Mouse (Mus musculus): ENCODE data around the gene Cptp. TPM values are rescaled to one million over a fixed set of nuclear protein-coding genes. Genes with fewer than 3 reads are reported as not detected.

The Cptp gene
- polyA plus RNA-seq, 1 experiment from 2014 or later: 15.4 TPM

GRCm38 (mm10) chr4:155898318-155898717 is 29.1 kb upstream of the Cptp start:
- ATAC-seq (no peak), DNase-seq (ENCODE audit: low read depth, low spot score) (no peak)
- CTCF ChIA-PET: no interaction called here
- in situ Hi-C loops (cut with MboI; ENCODE audit: low pct_unique_long_range_greater_than_20kb): no loop called here
- no peaks in the 10 kb centered on the region for H3K27me3 ChIP-seq
- POLR2A ChIA-PET: no interaction called here
- TF ChIP-seq CTCF (IDR thresholded peaks at IDR 0.05): no peak

- POLR2A ChIA-PET: no interaction called here
- DNase-seq (ENCODE audit: low read depth, low spot score) (no peak), ATAC-seq (no peak)
- in situ Hi-C loops (cut with MboI; ENCODE audit: low pct_unique_long_range_greater_than_20kb): no loop called here
- CTCF ChIA-PET: interaction anchor here (1.8 kb wide), 1 partner anchor 12 kb away, joined by 4 read pairs; no protein-coding TSS in a partner anchor
- H3K27me3 ChIP-seq: no peaks in the 10 kb centered on the region
- no peak for TF ChIP-seq CTCF (IDR thresholded peaks at IDR 0.05)
Observed at GRCm38 (mm10) chr4:155896461-155896860, 27.2 kb upstream of the Cptp start.

- ATAC-seq: no peak
- in situ Hi-C loops (cut with MboI; ENCODE audit: low pct_unique_long_range_greater_than_20kb): no loop called here
- POLR2A ChIA-PET: interaction anchor here (0.5 to 0.7 kb wide), 2 partner anchors 46 to 339 kb away, joined by 3 read pairs; no protein-coding TSS in a partner anchor
- DNase-seq (ENCODE audit: low read depth, low spot score): no peak
- no peak for TF ChIP-seq CTCF (IDR thresholded peaks at IDR 0.05)
- CTCF ChIA-PET: interaction anchor here (1.8 to 2.1 kb wide), 2 partner anchors 11 to 29 kb away, joined by 4 to 7 read pairs; no protein-coding TSS in a partner anchor
- H3K27me3 ChIP-seq: no peaks in the 10 kb centered on the region
Observed at GRCm38 (mm10) chr4:155895826-155896225, 26.6 kb upstream of the Cptp start.

- ChIA-PET POLR2A (interaction anchor here (0.7 to 1.6 kb wide), 2 partner anchors 46 to 48 kb away, joined by 3 to 6 read pairs; partner anchors contain the start of gene Ube2j2), CTCF (interaction anchor here (1.8 to 2.1 kb wide), 2 partner anchors 10 to 29 kb away, joined by 4 to 7 read pairs; no protein-coding TSS in a partner anchor)
- in situ Hi-C loops (cut with MboI; ENCODE audit: low pct_unique_long_range_greater_than_20kb): no loop called here
- no peak for TF ChIP-seq CTCF (IDR thresholded peaks at IDR 0.05)
- H3K27me3 ChIP-seq: no peaks in the 10 kb centered on the region
- DNase-seq (ENCODE audit: low read depth, low spot score) (no peak), ATAC-seq (no peak)
Observed at GRCm38 (mm10) chr4:155895216-155895615, 26.0 kb upstream of the Cptp start.

GRCm38 (mm10) chr4:155894311-155894881 is 25.2 kb upstream of the Cptp start:
- POLR2A ChIA-PET: interaction anchor here (1.6 kb wide), 1 partner anchor 49 kb away, joined by 6 read pairs; the partner anchor contains the start of gene Ube2j2
- H3K27me3 ChIP-seq: no peaks in the 10 kb centered on the region
- CTCF ChIA-PET: interaction anchor here (2.1 kb wide), 1 partner anchor 28 kb away, joined by 7 read pairs; no protein-coding TSS in a partner anchor
- in situ Hi-C loops (cut with MboI; ENCODE audit: low pct_unique_long_range_greater_than_20kb): loop anchor here (5.0 kb wide), 1 partner anchor 62 kb away; the partner anchor contains the start of gene Aurkaip1
- no peak for ATAC-seq
- TF ChIP-seq CTCF (IDR thresholded peaks at IDR 0.05): no peak
- no peak for DNase-seq (ENCODE audit: low read depth, low spot score)

GRCm38 (mm10) chr4:155893212-155893690 is 24.0 kb upstream of the Cptp start:
- no peak for ATAC-seq
- no peak for DNase-seq (ENCODE audit: low read depth, low spot score)
- no peaks in the 10 kb centered on the region for H3K27me3 ChIP-seq
- in situ Hi-C loops (cut with MboI; ENCODE audit: low pct_unique_long_range_greater_than_20kb): loop anchor here (5.0 kb wide), 1 partner anchor 61 kb away; the partner anchor contains the start of gene Aurkaip1
- TF ChIP-seq CTCF (IDR thresholded peaks at IDR 0.05): no peak
- ChIA-PET POLR2A (no interaction called here), CTCF (no interaction called here)

GRCm38 (mm10) chr4:155892438-155893211 is 23.4 kb upstream of the Cptp start:
- H3K27me3 ChIP-seq: no peaks in the 10 kb centered on the region
- ChIA-PET CTCF (no interaction called here), POLR2A (no interaction called here)
- ATAC-seq (peak; percentile 9), DNase-seq (ENCODE audit: low read depth, low spot score) (no peak)
- in situ Hi-C loops (cut with MboI; ENCODE audit: low pct_unique_long_range_greater_than_20kb): loop anchor here (5.0 kb wide), 1 partner anchor 60 kb away; the partner anchor contains the start of gene Aurkaip1
- TF ChIP-seq CTCF (IDR thresholded peaks at IDR 0.05): no peak

GRCm38 (mm10) chr4:155892017-155892416 is 22.8 kb upstream of the Cptp start:
- H3K27me3 ChIP-seq: no peaks in the 10 kb centered on the region
- TF ChIP-seq CTCF (IDR thresholded peaks at IDR 0.05): no peak
- peak; percentile 78 for ATAC-seq
- in situ Hi-C loops (cut with MboI; ENCODE audit: low pct_unique_long_range_greater_than_20kb): loop anchor here (5.0 kb wide), 1 partner anchor 60 kb away; the partner anchor contains the start of gene Aurkaip1
- DNase-seq (ENCODE audit: low read depth, low spot score): no peak
- ChIA-PET CTCF (no interaction called here), POLR2A (no interaction called here)

- no peaks in the 10 kb centered on the region for H3K27me3 ChIP-seq
- ATAC-seq (peak; percentile 59), DNase-seq (ENCODE audit: low read depth, low spot score) (no peak)
- in situ Hi-C loops (cut with MboI; ENCODE audit: low pct_unique_long_range_greater_than_20kb): loop anchor here (5.0 kb wide), 1 partner anchor 59 kb away; the partner anchor contains the start of gene Aurkaip1
- ChIA-PET CTCF (no interaction called here), POLR2A (no interaction called here)
- no peak for TF ChIP-seq CTCF (IDR thresholded peaks at IDR 0.05)
Observed at GRCm38 (mm10) chr4:155891551-155892001, 22.3 kb upstream of the Cptp start, which contains the start of the genes Pusl1 and Acap3. Pusl1 (minus strand) TSS chr4:155891781. Acap3 (plus strand) TSS chr4:155891822.

GRCm38 (mm10) chr4:155891011-155891471 is 21.8 kb upstream of the Cptp start:
- DNase-seq (ENCODE audit: low read depth, low spot score) (no peak), ATAC-seq (no peak)
- H3K27me3 ChIP-seq: no peaks in the 10 kb centered on the region
- in situ Hi-C loops (cut with MboI; ENCODE audit: low pct_unique_long_range_greater_than_20kb): loop anchor here (5.0 kb wide), 1 partner anchor 59 kb away; the partner anchor contains the start of gene Aurkaip1
- CTCF ChIA-PET: no interaction called here
- POLR2A ChIA-PET: no interaction called here
- no peak for TF ChIP-seq CTCF (IDR thresholded peaks at IDR 0.05)
